Mouse (Mus musculus) lung, postnatal 0 days (tissue): ENCODE results near the gene Ppp3ca. TPM values are rescaled to one million over a fixed set of nuclear protein-coding genes. Genes with fewer than 3 reads are reported as not detected.

Source experiments
- ATAC-seq: fragments of 200-750 bp; cut with Nextera tagmentation; 2 replicates; pipeline ENCODE4 v1.8.0; 2017; ENCODE audit warnings: moderate library complexity
- DNase-seq: peaks from one replicate; pipeline ENCODE4 v3.0.0-alpha.2; 2016; ENCODE audit warnings: low spot score
- H3K27ac ChIP-seq: fragments of 300-500 bp; sonication (generic); 2 replicates; pipeline ENCODE4 v1.5.1; 2014; ENCODE audit warnings: antibody characterized with exemption, mild to moderate bottlenecking, low read length, mixed read lengths
- H3K27me3 ChIP-seq: fragments of 300-500 bp; sonication (generic); replicated peaks from 2 replicates; pipeline ENCODE4 v1.6.1; 2014; ENCODE audit warnings: low read length, mixed read lengths; ENCODE audit not compliant: insufficient read depth
- H3K36me3 ChIP-seq: fragments of 300-500 bp; sonication (generic); 2 replicates; pipeline ENCODE4 v1.6.1; 2014; ENCODE audit warnings: low read length, mixed read lengths; ENCODE audit not compliant: insufficient read depth
- H3K4me1 ChIP-seq: fragments of 300-500 bp; sonication (generic); 2 replicates; pipeline ENCODE4 v1.6.1; 2014; ENCODE audit warnings: antibody characterized with exemption, low read depth, low read length, mixed read lengths; ENCODE audit not compliant: insufficient read depth
- H3K4me2 ChIP-seq: fragments of 300-500 bp; sonication (generic); replicated peaks from 2 replicates; pipeline ENCODE4 v1.6.1; 2014; ENCODE audit warnings: low read depth, mild to moderate bottlenecking, low read length, moderate library complexity, mixed read lengths
- H3K4me3 ChIP-seq: fragments of 300-500 bp; sonication (generic); 2 replicates; pipeline ENCODE4 v1.5.1; 2014; ENCODE audit warnings: low read depth, low read length
- H3K9ac ChIP-seq: fragments of 300-500 bp; sonication (generic); replicated peaks from 2 replicates; pipeline ENCODE4 v1.6.1; 2014; ENCODE audit warnings: low read depth, mild to moderate bottlenecking
- H3K9me3 ChIP-seq: fragments of 300-500 bp; sonication (generic); 2 replicates; pipeline ENCODE4 v1.6.1; 2016; ENCODE audit warnings: low read length, mixed read lengths
- CTCF ChIP-seq: IDR thresholded peaks from 2 replicates; pipeline ENCODE4 v1.5.1; 2016; ENCODE audit warnings: antibody characterized with exemption, mild to moderate bottlenecking
- EP300 ChIP-seq: IDR thresholded peaks from 2 replicates; pipeline ENCODE4 v1.6.1; 2016; ENCODE audit warnings: antibody characterized with exemption, mild to moderate bottlenecking, control low read depth
- WGBS: fragments of 180-500 bp; shearing (Covaris S2); extraction: QIAGEN DNeasy Blood & Tissue Kit; methylation state at CpG from one replicate; pipeline ENCODE4 v1.1.7; 2014; 5-methylcytosine and 5-hydroxymethylcytosine counted together
- polyA plus RNA-seq: library from polyadenylated mRNA; unstranded; fragments of >200 nt; fragmentation: Nextera tagmentation; extraction: Ambion mirVana; gene quantifications from 2 replicates; pipeline ENCODE4 v1.2.1, GENCODE M21; 2015

The Ppp3ca gene
- polyA plus RNA-seq, 1 experiment from 2014 or later, result 105 TPM

DNA sequence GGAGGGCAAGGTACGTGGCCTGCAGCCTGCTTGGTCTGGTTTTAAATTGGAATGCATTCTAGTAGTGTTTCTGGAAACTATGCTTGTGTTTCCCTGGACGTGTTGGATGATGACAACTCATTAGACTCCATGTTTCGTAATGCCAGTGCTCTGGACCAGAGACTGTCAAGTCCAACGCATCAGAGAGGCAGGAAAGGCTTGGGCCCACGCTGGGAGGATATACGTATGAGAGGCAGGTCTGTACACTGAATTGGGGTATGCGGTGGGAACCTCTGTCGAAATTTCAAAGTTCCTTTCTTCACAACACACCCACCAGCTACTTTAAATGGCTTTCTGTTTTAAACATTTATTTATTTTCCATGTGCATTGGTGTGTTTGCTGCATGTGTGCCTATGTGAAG, 12.3 kb downstream of the Ppp3ca start:
- H3K9me3 ChIP-seq, result no peaks in the 10 kb centered on the region
- H3K4me3 ChIP-seq, result no peak overlapping the region
- H3K9ac ChIP-seq, result no peak overlapping the region
- H3K27ac ChIP-seq, result no peak overlapping the region
- 60% methylated on average over 8 of the region's 8 CpGs for WGBS
- no peak overlapping the region for H3K4me2 ChIP-seq
- TF ChIP-seq EP300, result no peak
- no peak for TF ChIP-seq CTCF
- no peaks in the 10 kb centered on the region for H3K36me3 ChIP-seq
- no peaks in the 10 kb centered on the region for H3K27me3 ChIP-seq
- DNase-seq (no peak), ATAC-seq (no peak)
- peaks cover 23% of the 10 kb centered on the region; the same call in 1 of the 2 replicates for H3K4me1 ChIP-seq

GRCm38 (mm10) chr3:136684191-136684958, 14.5 kb downstream of the Ppp3ca start:
- no peaks in the 10 kb centered on the region for H3K9me3 ChIP-seq
- H3K27ac ChIP-seq, result 0 out of 2 replicates have a peak overlapping the region, but pooled peaks have one; percentile 3
- peak; percentile 82 for DNase-seq
- TF ChIP-seq EP300, result no peak
- no peak for TF ChIP-seq CTCF
- H3K4me1 ChIP-seq, result peaks cover 23% of the 10 kb centered on the region; the same call in 1 of the 2 replicates
- H3K4me3 ChIP-seq, result no peak overlapping the region
- ATAC-seq, result peak; percentile 75
- H3K27me3 ChIP-seq, result no peaks in the 10 kb centered on the region
- H3K36me3 ChIP-seq, result no peaks in the 10 kb centered on the region
- no peak overlapping the region for H3K9ac ChIP-seq
- 48% methylated on average over 15 of the region's 15 CpGs for WGBS
- H3K4me2 ChIP-seq, result no peak overlapping the region

GRCm38 (mm10) chr3:136686429-136686828, 16.5 kb downstream of the Ppp3ca start:
- Histone ChIP-seq H3K4me1 (peaks cover 18% of the 10 kb centered on the region; the same call in 1 of the 2 replicates), H3K9ac (no peak overlapping the region), H3K9me3 (no peaks in the 10 kb centered on the region), H3K36me3 (no peaks in the 10 kb centered on the region), H3K27me3 (no peaks in the 10 kb centered on the region), H3K27ac (no peak overlapping the region), H3K4me2 (no peak overlapping the region), H3K4me3 (no peak overlapping the region)
- ATAC-seq (no peak), DNase-seq (no peak)
- no peak for TF ChIP-seq EP300
- no peak for TF ChIP-seq CTCF
- WGBS, result 88% methylated on average over 8 of the region's 8 CpGs

GRCm38 (mm10) chr3:136688101-136688586, 18.2 kb downstream of the Ppp3ca start:
- H3K27me3 ChIP-seq, result no peaks in the 10 kb centered on the region
- H3K9me3 ChIP-seq, result no peaks in the 10 kb centered on the region
- TF ChIP-seq CTCF (no peak), EP300 (no peak)
- ATAC-seq, result no peak
- no peak for DNase-seq
- no peak overlapping the region for H3K4me3 ChIP-seq
- no peak overlapping the region for H3K9ac ChIP-seq
- no peak overlapping the region for H3K27ac ChIP-seq
- WGBS, result 73% methylated on average over 9 of the region's 9 CpGs
- no peak overlapping the region for H3K4me2 ChIP-seq
- H3K36me3 ChIP-seq, result no peaks in the 10 kb centered on the region
- peaks cover 9% of the 10 kb centered on the region; the same call in 1 of the 2 replicates for H3K4me1 ChIP-seq

DNA sequence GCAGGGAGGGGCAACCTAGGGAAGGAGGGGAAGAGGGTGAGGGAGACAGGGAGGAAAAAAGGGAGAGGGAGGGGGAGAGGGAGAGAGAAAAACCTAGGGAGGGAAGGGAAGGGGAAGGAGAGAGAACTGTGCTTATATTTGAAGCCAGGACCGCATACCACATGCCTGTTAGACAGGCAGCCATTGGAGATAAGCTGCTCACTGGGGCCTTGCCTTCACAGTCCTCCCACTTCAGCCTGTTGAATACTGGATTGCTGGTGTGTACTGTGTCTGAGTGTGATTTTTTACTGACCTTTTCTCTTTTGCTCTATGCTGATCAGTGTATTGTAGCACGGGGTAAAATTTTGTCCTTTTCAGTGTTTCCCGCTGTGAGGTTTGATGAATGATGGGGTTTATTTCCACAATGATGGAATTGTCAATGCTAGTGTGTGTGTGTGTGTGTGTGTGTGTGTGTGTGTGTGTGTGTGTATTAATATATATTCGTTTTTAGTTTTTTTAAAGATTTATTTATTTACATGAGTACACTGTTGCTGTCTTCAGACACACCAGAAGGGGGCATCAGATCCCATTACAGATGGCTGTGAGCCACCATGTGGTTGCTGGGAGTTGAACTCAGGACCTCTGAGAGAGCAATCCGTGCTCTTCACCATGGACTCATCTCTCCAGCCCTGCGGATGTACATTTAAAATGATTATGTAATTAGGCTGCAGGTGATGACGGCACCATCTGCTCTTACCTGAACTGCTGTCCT, 20.0 kb downstream of the Ppp3ca start:
- ATAC-seq (no peak), DNase-seq (no peak)
- H3K27ac ChIP-seq, result no peak overlapping the region
- H3K27me3 ChIP-seq, result no peaks in the 10 kb centered on the region
- no peaks in the 10 kb centered on the region for H3K36me3 ChIP-seq
- no peaks in the 10 kb centered on the region for H3K9me3 ChIP-seq
- H3K9ac ChIP-seq, result no peak overlapping the region
- H3K4me3 ChIP-seq, result no peak overlapping the region
- TF ChIP-seq EP300 (no peak), CTCF (no peak; the same call in 1 of the 2 replicates)
- H3K4me2 ChIP-seq, result no peak overlapping the region
- H3K4me1 ChIP-seq, result no peaks in the 10 kb centered on the region; the same call in 1 of the 2 replicates
- WGBS, result 89% methylated on average over 7 of the region's 7 CpGs

- no peaks in the 10 kb centered on the region for H3K27me3 ChIP-seq
- 41% methylated on average over 7 of the region's 7 CpGs for WGBS
- H3K9ac ChIP-seq, result no peak overlapping the region
- peak; percentile 60 for DNase-seq
- TF ChIP-seq CTCF (no peak), EP300 (peak; percentile 48; the same call in 1 of the 2 replicates)
- no peaks in the 10 kb centered on the region for H3K36me3 ChIP-seq
- H3K9me3 ChIP-seq, result no peaks in the 10 kb centered on the region
- no peak overlapping the region for H3K4me3 ChIP-seq
- peak; percentile 77 for ATAC-seq
- H3K4me1 ChIP-seq, result no peaks in the 10 kb centered on the region; the same call in 1 of the 2 replicates
- H3K4me2 ChIP-seq, result no peak overlapping the region
- no peak overlapping the region for H3K27ac ChIP-seq
Observed at GRCm38 (mm10) chr3:136691984-136692383, 22.1 kb downstream of the Ppp3ca start.
